Mouse (Mus musculus) embryonic facial prominence, embryonic 14.5 days (tissue): Measurements from ENCODE around the gene Chrnd. TPM values are rescaled to one million over a fixed set of nuclear protein-coding genes. Genes with fewer than 3 reads are reported as not detected.

Experiments
- ATAC-seq: fragments of 200-750 bp; cut with Nextera tagmentation; 2 replicates; pipeline ENCODE4 v1.8.0; 2017; ENCODE audit warnings: low read depth, moderate number of reproducible peaks, moderate TSS enrichment
- DNase-seq: peaks from one replicate; pipeline ENCODE4 v3.0.0-alpha.2; 2015; ENCODE audit warnings: low spot score
- H3K27ac ChIP-seq: fragments of 300-500 bp; sonication (generic); replicated peaks from 2 replicates; pipeline ENCODE4 v1.5.1; 2014; ENCODE audit warnings: low read depth, mild to moderate bottlenecking, low read length, moderate library complexity
- H3K27me3 ChIP-seq: fragments of 300-500 bp; sonication (generic); replicated peaks from 2 replicates; pipeline ENCODE4 v1.6.1; 2014; ENCODE audit warnings: low read length; ENCODE audit not compliant: control insufficient read depth, insufficient read depth
- H3K36me3 ChIP-seq: fragments of 300-500 bp; sonication (generic); 2 replicates; pipeline ENCODE4 v1.6.1; 2014; ENCODE audit warnings: low read length, mixed read lengths; ENCODE audit not compliant: control insufficient read depth, insufficient read depth
- H3K4me1 ChIP-seq: fragments of 300-500 bp; sonication (generic); 2 replicates; pipeline ENCODE4 v1.6.1; 2014; ENCODE audit warnings: antibody characterized with exemption, low read length; ENCODE audit not compliant: control insufficient read depth, insufficient read depth
- H3K4me2 ChIP-seq: fragments of 300-500 bp; sonication (generic); 2 replicates; pipeline ENCODE4 v1.6.1; 2014; ENCODE audit warnings: low read depth, mild to moderate bottlenecking, low read length, moderate library complexity, mixed read lengths
- H3K4me3 ChIP-seq: fragments of 300-500 bp; sonication (generic); 2 replicates; pipeline ENCODE4 v1.5.1; 2014; ENCODE audit warnings: low read depth, mild to moderate bottlenecking, low read length
- H3K9ac ChIP-seq: fragments of 300-500 bp; sonication (generic); 2 replicates; pipeline ENCODE4 v1.6.1; 2014; ENCODE audit warnings: low read depth, mild to moderate bottlenecking, low read length, moderate library complexity, mixed read lengths
- H3K9me3 ChIP-seq: fragments of 300-500 bp; sonication (generic); 2 replicates; pipeline ENCODE4 v1.6.1; 2016; ENCODE audit warnings: low read length; ENCODE audit not compliant: control insufficient read depth
- WGBS: fragments of 180-500 bp; shearing (Covaris S2); extraction: QIAGEN DNeasy Blood & Tissue Kit; methylation state at CpG from one replicate; pipeline ENCODE4 v1.1.7; 2014; 5-methylcytosine and 5-hydroxymethylcytosine counted together
- polyA plus RNA-seq: library from polyadenylated mRNA; unstranded; fragments of >200 nt; fragmentation: Nextera tagmentation; extraction: Ambion mirVana; gene quantifications from 2 replicates; pipeline ENCODE4 v1.2.1, GENCODE M21; 2014

Gene Chrnd
- polyA plus RNA-seq, 1 experiment from 2014 or later, result 12.5 TPM

DNA sequence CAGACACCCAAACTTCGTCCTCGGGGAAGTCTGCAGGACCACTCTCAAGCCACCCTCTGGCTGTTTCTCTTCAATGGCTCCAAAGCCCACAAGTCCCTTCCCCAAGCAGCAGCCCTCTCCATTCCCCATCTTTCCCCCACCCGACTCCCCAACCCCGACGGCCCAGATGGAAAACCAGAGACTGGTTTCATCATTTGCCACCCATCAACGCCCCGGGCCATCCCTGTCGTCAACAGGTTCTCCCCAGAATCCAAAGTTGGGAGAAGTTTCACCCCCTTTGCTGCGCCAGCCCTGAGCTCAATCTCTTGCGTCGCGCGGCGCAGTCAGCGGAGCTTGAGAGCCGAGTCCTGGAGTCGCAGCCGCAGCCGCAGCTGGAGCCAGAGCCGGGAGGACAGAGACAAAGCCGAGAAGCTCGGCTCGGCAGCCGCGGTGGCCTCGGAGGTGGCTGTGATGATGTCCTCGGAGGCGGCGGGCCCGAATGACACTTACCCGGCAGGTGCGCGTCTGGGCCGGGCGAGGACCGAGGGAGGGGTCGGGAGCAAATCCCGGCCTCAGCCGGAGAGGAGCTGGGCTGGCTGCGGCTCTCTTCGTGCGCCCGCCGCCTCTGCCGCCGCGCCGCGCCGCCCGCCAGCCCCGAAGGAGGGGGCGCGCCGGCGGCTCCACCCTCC, 34.7 kb upstream of the Chrnd start:
- WGBS, result 1% methylated on average over 30 of the region's 56 CpGs
- H3K36me3 ChIP-seq, result no peaks in the 10 kb centered on the region
- peaks cover 86% of the 10 kb centered on the region for H3K27me3 ChIP-seq
- peak; percentile 56; the same call in 1 of the 2 replicates for ATAC-seq
- H3K4me2 ChIP-seq, result peak overlapping the region; percentile 72
- DNase-seq, result peak; percentile 42
- no peaks in the 10 kb centered on the region; the same call in 1 of the 2 replicates for H3K4me1 ChIP-seq
- H3K9me3 ChIP-seq, result no peaks in the 10 kb centered on the region
- H3K9ac ChIP-seq, result peak overlapping the region; percentile 42
- H3K4me3 ChIP-seq, result peak overlapping the region; percentile 40
- H3K27ac ChIP-seq, result no peak overlapping the region

DNA sequence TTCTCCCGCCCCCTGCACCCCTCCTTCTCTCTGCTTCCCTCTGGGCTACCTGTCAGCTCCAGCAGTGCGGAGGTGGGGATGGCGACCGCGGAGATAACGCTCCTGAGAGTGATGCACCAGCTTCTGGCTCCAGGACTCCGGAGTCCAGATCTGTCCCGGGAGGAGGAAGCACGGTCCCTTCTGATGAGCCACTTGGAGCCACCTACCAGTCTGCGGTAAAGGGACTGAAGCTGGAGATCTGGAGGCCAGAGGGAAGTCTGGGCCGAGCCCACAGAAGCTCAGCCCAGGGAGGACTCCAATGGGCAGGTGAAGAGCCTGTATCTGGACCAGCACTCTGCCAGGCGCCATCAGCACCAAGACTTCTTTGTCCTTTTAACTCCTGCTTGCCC, 34.2 kb upstream of the Chrnd start, which contains the start of gene Ecel1:
Gene Ecel1 (minus strand): TSS at position 323 of the 389 bp plus-strand sequence.
- Histone ChIP-seq H3K27me3 (peaks cover 82% of the 10 kb centered on the region), H3K4me2 (peak within 1 kb of the TSS; percentile 72), H3K9ac (peak within 1 kb of the TSS; percentile 42), H3K9me3 (no peaks in the 10 kb centered on the region), H3K36me3 (no peaks in the 10 kb centered on the region), H3K4me1 (no peaks in the 10 kb centered on the region; the same call in 1 of the 2 replicates), H3K27ac (no peak within 1 kb of the TSS), H3K4me3 (peak within 1 kb of the TSS; percentile 40)
- 4% methylated on average over 11 of the region's 12 CpGs for WGBS
- DNase-seq (no peak), ATAC-seq (0 out of 2 replicates have a peak, but pooled peaks have one; percentile 2)

DNA sequence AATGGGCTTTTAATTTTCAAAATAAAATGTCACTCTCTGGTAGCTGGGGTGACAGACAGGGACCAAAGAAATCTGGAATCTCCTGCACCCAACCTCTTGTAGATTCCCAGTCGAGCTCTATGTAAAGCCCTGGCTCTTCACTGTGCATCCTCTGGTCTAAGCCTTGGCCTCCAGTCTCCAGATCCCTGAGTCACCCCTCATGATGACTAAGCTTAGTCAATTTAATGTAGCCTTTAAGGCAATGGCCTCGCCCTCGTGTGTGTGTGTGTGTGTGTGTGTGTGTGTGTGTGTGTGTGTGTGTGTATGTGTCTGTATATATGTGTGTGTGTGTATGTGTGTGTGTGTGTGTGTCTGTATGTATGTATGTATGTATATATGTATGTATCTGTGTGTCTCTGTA, 31.0 kb upstream of the Chrnd start:
- Histone ChIP-seq H3K4me2 (no peak overlapping the region), H3K36me3 (no peaks in the 10 kb centered on the region), H3K9me3 (no peaks in the 10 kb centered on the region), H3K4me3 (no peak overlapping the region), H3K27ac (no peak overlapping the region), H3K27me3 (peaks cover 52% of the 10 kb centered on the region), H3K9ac (no peak overlapping the region), H3K4me1 (no peaks in the 10 kb centered on the region)
- 80% methylated on average over 3 of the region's 3 CpGs for WGBS
- ATAC-seq (no peak), DNase-seq (no peak)

DNA sequence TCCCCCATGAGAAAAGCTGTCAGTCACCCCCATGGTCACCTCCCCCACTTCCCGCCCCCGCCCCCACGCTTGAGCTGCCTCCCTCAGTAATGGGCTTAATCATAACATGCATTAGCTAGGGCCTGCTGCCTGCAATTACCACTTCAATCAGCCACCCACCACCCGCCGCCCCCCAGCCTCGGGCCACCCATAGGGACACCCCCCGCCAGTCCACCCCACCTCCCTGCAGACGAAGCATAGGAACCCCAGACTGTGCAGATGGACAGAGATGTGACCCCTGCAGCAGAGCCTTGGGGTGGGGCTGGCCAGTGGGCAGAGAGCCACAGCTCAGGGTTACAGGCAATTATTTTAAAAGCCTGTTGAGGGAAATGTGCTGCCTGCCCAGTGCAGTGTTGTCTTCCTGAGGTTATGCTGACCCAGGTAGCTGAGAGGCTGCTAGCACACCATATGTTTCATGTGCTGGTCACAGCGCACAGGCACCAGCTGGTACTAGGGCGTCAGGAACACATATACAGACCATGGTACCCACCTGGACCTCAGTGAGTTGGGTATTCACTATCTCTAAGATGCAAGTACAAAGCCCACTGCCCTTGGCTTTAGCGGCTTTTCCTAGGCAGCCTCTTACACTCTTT, 26.1 kb upstream of the Chrnd start:
- Histone ChIP-seq H3K9me3 (no peaks in the 10 kb centered on the region), H3K27me3 (peaks cover 14% of the 10 kb centered on the region), H3K4me3 (no peak overlapping the region), H3K4me2 (no peak overlapping the region), H3K4me1 (no peaks in the 10 kb centered on the region), H3K36me3 (no peaks in the 10 kb centered on the region), H3K9ac (no peak overlapping the region), H3K27ac (no peak overlapping the region)
- 36% methylated on average over 9 of the region's 11 CpGs for WGBS
- no peak for ATAC-seq
- no peak for DNase-seq

DNA sequence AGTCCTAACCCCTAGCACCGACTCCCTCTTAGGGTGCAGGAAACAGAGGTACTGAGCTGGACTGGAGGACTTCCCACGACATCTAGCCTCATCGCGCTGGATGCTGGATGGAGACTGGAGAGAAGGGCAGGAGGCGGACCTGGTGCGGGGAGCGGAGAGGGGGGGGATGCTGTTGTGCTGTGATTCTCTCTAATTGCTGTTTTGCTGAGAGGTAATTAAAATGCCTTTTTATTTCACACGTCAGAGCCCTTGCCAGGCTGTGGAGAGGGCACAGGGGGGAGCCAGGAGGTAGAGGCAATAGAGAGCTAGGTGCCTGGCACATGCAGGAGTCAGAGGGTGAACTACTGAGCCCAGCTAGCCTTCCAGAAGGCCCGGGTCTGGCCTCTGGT, 25.6 kb upstream of the Chrnd start:
- Histone ChIP-seq H3K4me1 (no peaks in the 10 kb centered on the region), H3K27me3 (peaks cover 13% of the 10 kb centered on the region), H3K36me3 (no peaks in the 10 kb centered on the region), H3K9ac (no peak overlapping the region), H3K27ac (no peak overlapping the region), H3K4me2 (no peak overlapping the region), H3K4me3 (no peak overlapping the region), H3K9me3 (no peaks in the 10 kb centered on the region)
- WGBS, result 35% methylated on average over 9 of the region's 9 CpGs
- DNase-seq (no peak), ATAC-seq (no peak)

DNA sequence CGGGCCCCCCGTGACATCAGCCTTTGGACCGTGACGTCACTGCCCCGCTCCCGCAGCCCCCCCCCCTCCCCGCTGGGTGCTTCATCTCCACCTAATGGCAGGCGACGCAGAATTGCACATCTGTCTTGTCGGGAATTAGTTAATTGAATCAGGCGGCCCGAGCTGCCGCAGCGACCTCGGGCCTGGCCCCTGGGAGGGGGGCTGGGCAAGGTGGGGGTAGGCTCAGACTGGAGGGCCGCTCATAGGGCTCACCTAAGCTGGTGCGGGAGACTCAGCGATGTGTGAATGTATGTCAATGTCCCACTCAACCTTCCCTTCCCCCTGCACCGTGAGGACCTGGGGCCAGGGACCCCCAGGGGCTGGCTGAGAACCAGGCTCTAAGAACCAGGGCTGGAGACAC, 19.9 kb upstream of the Chrnd start:
- no peak for DNase-seq
- Histone ChIP-seq H3K4me2 (peak overlapping the region; percentile 41), H3K27me3 (peaks cover 9% of the 10 kb centered on the region; the same call in 1 of the 2 replicates), H3K4me1 (peaks cover 5% of the 10 kb centered on the region; the same call in 1 of the 2 replicates), H3K9me3 (no peaks in the 10 kb centered on the region), H3K27ac (no peak overlapping the region), H3K4me3 (no peak overlapping the region), H3K36me3 (no peaks in the 10 kb centered on the region), H3K9ac (peak overlapping the region; percentile 32; the same call in 1 of the 2 replicates)
- WGBS, result 10% methylated on average over 14 of the region's 19 CpGs
- ATAC-seq, result no peak

DNA sequence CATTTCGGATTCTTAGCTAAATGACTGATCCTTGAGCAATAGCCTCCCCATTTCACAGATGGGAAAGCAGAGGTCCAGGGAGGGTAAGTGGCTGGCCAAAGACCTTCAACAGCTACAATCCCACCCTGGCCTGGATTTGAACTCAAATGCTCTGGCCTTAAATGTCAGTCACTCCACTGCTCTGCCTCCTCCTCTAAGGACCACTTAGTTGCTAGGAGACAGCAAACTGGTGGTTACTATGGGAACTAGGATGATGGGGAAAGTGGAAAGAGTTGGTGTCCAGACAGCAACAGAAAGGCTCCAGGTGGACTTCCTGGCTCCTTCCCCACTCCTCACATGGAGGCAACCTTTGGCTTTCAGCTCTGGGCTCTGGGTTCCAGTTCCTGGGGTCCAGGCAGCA, 19.1 kb upstream of the Chrnd start:
- H3K9ac ChIP-seq, result no peak overlapping the region
- DNase-seq (no peak), ATAC-seq (no peak)
- H3K36me3 ChIP-seq, result no peaks in the 10 kb centered on the region
- H3K27me3 ChIP-seq, result peaks cover 8% of the 10 kb centered on the region; the same call in 1 of the 2 replicates
- H3K4me3 ChIP-seq, result no peak overlapping the region
- H3K27ac ChIP-seq, result no peak overlapping the region
- no peaks in the 10 kb centered on the region for H3K9me3 ChIP-seq
- WGBS, result 100% methylated on average over 1 of the region's 1 CpGs
- peaks cover 14% of the 10 kb centered on the region; the same call in 1 of the 2 replicates for H3K4me1 ChIP-seq
- no peak overlapping the region for H3K4me2 ChIP-seq

DNA sequence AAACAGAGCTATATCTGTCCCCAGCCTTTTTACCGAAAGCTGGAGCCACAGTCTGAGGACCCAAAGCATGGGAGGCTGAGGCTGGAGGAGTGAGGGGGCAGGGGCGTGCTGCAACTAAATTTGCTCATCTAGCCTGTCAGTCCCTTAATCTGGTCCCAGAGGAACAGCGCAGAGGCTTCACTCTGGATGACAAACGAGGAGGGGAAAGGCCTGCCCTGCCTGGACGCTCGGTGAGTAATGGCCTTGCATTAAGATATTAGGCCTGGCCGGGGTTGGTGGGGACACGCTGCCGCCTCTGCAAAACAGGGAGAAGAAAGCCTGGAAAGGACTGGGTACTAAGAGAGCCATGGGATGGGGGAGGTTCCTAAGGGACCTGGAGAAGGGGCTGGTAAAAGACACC, 18.1 kb upstream of the Chrnd start:
- no peak overlapping the region for H3K4me3 ChIP-seq
- DNase-seq (no peak), ATAC-seq (no peak)
- no peak overlapping the region for H3K27ac ChIP-seq
- peaks cover 15% of the 10 kb centered on the region; the same call in 1 of the 2 replicates for H3K4me1 ChIP-seq
- no peaks in the 10 kb centered on the region for H3K36me3 ChIP-seq
- H3K27me3 ChIP-seq, result peaks cover 8% of the 10 kb centered on the region; the same call in 1 of the 2 replicates
- H3K9ac ChIP-seq, result no peak overlapping the region
- no peak overlapping the region for H3K4me2 ChIP-seq
- no peaks in the 10 kb centered on the region for H3K9me3 ChIP-seq
- 44% methylated on average over 9 of the region's 9 CpGs for WGBS
